Mouse (Mus musculus) olfactory bulb, adult 2 months (tissue): ENCODE data around the gene Sec22c.

Source experiments
- CTCF ChIP-seq: fragments of 200-500 bp; IDR thresholded peaks from 2 replicates; pipeline ENCODE4 v1.5.1; 2012; ENCODE audit warnings: low read depth, mild to moderate bottlenecking, low read length, moderate library complexity; ENCODE audit not compliant: insufficient read depth
- POLR2A ChIP-seq: fragments of 200-500 bp; IDR thresholded peaks from 2 replicates; pipeline ENCODE4 v1.6.1; 2012; ENCODE audit warnings: mild to moderate bottlenecking, low read depth, low read length, moderate library complexity; ENCODE audit not compliant: insufficient read depth

GRCm38 (mm10) chr9:121656322-121656721 lies 49.0 kb downstream of the Sec22c start:
- no peak for TF ChIP-seq POLR2A
- no peak for TF ChIP-seq CTCF
